Mouse (Mus musculus) liver, adult 2 months (tissue): ENCODE measurements around the gene Kansl1.

Experiments
- CTCF ChIP-seq: fragments of 200-500 bp; IDR thresholded peaks from 2 replicates; pipeline ENCODE4 v1.5.1; 2011; ENCODE audit warnings: low read depth, low read length, control low read depth
- POLR2A ChIP-seq: fragments of 200-500 bp; IDR thresholded peaks from 2 replicates; pipeline ENCODE4 v1.6.1; 2011; ENCODE audit warnings: low read length, control low read depth; ENCODE audit not compliant: insufficient read depth; ENCODE audit errors: extremely low read depth

GRCm38 (mm10) chr11:104316685-104317400 is 151.8 kb downstream of the Kansl1 start:
- TF ChIP-seq CTCF (no peak), POLR2A (no peak)
